Mouse (Mus musculus): ENCODE results near the gene Pnpla1.
A peak's percentile ranks its signal among the peaks of the same experiment; 100 is the strongest.

Gene Pnpla1

GRCm38 (mm10) chr17:28843665-28844064, 14.5 kb upstream of the Pnpla1 start:
- no peak for DNase-seq (ENCODE audit: extremely low spot score)

- DNase-seq (ENCODE audit: extremely low spot score): no peak
Measured at GRCm38 (mm10) chr17:28846974-28847617, 11.1 kb upstream of the Pnpla1 start.

DNA sequence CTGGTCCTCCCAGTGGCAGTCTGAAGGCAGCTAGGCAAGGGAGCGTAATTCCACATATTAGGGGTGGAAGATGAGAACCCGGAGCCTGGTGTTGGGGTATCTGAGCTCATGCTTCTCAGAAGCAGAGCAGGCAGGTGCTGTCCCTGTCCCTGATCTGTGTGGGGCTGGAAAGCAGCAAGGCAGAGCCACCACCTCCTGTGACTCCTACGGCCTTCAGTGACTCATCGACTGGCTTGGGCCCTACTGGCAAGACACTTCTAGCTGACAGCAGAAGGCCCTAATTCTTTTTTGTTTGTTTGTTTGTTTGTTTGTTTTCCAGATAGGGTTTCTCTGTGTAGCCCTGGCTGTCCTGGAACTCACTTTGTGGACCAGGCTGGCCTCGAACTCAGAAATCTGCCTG, 7.7 kb upstream of the Pnpla1 start:
- DNase-seq (ENCODE audit: extremely low spot score): no peak

- no peak for DNase-seq (ENCODE audit: extremely low spot score)
Measured at GRCm38 (mm10) chr17:28854377-28854776, 3.8 kb upstream of the Pnpla1 start.

DNA sequence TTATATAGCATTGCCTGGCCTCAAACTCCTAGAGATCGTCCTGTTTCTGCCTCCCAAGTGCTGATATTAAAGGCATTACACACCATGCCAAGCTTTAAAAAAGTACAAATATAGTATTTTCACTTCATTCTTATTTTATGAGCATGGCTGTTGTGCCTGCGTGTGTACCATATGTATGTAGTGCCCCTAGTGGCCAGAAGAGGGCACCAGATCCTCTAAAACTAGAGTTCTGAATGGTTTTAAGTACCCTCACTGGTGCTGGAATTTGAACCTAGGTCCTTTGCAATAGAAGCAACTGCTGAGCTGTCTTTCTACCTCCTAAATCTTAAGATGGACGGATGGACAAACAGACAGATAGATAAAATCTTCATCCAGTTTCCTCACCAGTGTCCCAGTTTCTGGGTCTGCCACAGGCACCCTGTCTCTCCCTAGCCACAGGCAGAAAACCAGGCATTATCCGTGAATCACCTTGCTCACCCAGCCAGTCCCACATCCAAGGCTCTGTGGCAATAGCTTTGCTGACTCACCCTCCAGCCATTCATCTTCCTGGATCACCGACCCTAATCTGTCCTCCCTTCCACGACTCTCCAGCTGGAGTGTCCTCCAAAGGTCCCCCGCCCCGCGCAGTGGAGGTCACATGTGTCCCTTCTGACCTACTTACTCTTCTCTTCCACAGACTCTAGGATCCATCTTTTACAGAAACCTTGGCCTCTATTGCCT, 2.9 kb upstream of the Pnpla1 start:
- no peak for DNase-seq (ENCODE audit: extremely low spot score)

- no peak for DNase-seq (ENCODE audit: extremely low spot score)
Measured at GRCm38 (mm10) chr17:28856030-28856429, 2.2 kb upstream of the Pnpla1 start.

GRCm38 (mm10) chr17:28863926-28864325, 5.7 kb downstream of the Pnpla1 start:
- no peak for DNase-seq (ENCODE audit: extremely low spot score)

- DNase-seq (ENCODE audit: extremely low spot score): no peak
Measured at GRCm38 (mm10) chr17:28864464-28864863, 6.3 kb downstream of the Pnpla1 start.

- DNase-seq (ENCODE audit: extremely low spot score): no peak
Measured at GRCm38 (mm10) chr17:28866921-28867320, 8.7 kb downstream of the Pnpla1 start.

DNA sequence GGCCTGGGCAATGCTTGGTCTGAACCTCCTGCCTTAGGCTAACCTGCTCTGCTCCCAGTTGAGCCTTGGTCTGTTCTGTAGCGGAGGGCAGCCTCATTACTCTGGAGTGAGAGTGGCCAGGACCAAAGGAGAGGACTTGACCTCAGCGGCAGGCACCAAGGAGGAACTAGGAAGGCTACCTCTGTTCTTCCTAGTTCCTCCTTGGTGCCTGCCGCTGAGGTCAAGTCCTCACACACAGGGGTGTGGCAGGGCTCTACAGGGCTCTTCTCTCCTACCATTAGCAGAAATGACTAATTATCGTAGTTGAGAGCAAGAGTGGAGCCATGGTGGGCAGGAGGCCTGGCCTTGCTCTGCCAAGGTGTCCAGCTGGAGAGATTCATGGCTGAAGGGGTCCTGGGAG, 9.2 kb downstream of the Pnpla1 start:
- DNase-seq (ENCODE audit: extremely low spot score): no peak

- DNase-seq (ENCODE audit: extremely low spot score): no peak
Measured at GRCm38 (mm10) chr17:28869412-28870110, 11.3 kb downstream of the Pnpla1 start.

- DNase-seq (ENCODE audit: extremely low spot score): no peak
Measured at GRCm38 (mm10) chr17:28870435-28870834, 12.2 kb downstream of the Pnpla1 start.

GRCm38 (mm10) chr17:28871831-28872230, 13.6 kb downstream of the Pnpla1 start:
- no peak for DNase-seq (ENCODE audit: extremely low spot score)

DNA sequence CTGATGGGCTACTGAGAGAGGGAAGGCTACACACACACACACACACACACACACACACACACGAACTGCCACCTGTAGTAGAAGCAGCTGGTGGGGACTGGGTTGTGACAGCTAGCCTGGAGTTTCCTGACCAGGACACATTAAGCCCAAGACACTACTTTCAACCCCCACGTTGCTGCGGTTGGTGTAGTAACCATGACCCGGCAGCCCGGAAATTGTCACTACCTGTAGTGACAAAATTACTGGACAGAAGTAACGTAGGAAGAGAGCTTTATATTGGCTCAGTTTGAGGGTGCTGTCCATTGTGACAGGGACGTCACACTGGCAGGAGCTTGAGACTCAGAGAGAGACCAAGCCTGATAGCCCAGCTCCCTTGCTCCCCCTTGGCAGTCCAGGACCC, 14.1 kb downstream of the Pnpla1 start:
- no peak for DNase-seq (ENCODE audit: extremely low spot score)

DNA sequence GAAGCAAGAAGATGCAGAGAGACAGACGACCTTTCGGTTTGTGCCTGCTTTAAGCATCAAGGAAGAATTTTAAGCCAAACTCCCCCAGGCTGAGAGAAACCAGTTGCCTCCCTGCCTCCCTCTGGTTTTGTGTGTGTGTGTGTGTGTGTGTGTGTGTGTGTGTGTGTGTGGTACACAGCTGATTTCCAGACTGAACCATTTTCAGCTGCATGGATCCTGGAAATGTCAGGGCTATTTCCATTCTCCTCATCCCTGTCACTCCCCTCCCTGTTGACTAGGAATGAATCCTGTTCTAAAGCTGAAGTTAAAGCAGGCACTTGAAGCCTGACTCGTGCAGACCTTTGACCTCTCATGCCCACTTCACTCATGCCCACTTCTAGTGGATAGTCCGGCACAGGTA, 16.0 kb downstream of the Pnpla1 start:
- no peak for DNase-seq (ENCODE audit: extremely low spot score)

DNA sequence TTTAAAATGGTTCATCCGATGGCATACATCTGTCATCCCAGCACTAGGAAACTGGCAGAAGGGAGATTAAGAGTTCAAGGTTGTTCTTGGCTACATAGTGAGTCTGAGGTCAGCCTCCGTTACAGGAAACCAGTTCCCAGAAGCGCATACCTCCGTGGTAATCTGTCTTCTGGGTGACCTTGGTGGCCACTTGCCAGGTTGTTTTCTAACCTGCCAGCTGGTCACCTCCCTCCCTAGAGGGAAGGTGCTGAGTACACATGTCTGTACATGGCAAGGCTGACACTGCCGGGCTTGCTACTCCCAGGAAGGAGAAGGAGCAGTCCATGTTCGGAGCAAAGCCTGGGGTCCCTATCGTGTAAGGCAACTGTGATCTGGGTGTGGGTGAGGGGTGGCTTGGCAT, 16.6 kb downstream of the Pnpla1 start:
- no peak for DNase-seq (ENCODE audit: extremely low spot score)

DNA sequence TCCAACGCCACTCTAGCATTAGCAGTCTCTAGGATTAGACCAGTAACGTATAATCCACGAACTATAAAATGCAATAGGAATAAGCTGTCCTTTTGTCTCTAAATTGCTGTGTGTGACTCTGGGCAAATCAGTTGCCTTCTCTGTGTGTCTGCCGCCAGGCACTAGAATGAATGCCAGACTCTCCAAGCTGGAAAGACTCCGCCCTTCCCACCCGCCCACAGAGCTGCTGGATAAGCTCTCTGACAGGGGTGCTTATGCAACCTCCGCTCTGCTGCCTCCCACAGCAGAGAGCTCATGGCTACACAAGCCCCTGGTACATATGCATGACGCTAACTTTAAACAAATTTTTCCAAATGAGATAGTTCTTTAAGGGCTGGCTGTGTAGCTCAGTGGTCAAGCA, 17.1 kb downstream of the Pnpla1 start:
- DNase-seq (ENCODE audit: extremely low spot score): no peak

GRCm38 (mm10) chr17:28876331-28876730, 18.1 kb downstream of the Pnpla1 start:
- no peak for DNase-seq (ENCODE audit: extremely low spot score)

DNA sequence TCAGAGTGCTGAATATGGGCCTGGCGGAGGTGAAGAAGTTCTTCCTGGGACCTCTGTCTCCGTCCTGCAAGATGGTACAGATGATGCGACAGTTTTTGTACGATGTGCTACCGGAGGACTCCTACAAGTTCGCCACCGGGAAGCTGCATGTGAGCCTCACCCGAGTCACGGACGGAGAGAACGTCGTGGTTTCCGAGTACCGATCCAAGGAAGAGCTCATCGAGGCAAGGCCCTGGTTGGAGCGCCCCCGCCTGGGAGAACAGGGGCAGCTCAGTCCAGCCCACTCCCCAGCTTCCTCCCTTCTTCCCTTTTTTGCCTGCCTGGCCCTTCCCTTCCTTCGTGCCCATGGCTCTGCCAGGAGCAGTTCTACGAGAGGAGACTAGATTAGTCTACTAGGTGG, 18.6 kb downstream of the Pnpla1 start:
- peak; percentile 60 for DNase-seq (ENCODE audit: extremely low spot score)

GRCm38 (mm10) chr17:28879931-28880391, 21.8 kb downstream of the Pnpla1 start:
- DNase-seq (ENCODE audit: extremely low spot score): peak; percentile 82

GRCm38 (mm10) chr17:28882316-28882715, 24.1 kb downstream of the Pnpla1 start:
- DNase-seq (ENCODE audit: extremely low spot score): peak; percentile 68

GRCm38 (mm10) chr17:28882810-28883209, 24.6 kb downstream of the Pnpla1 start:
- no peak for DNase-seq (ENCODE audit: extremely low spot score)
